8 mouse cellular contexts compared by ENCODE assay signal in the genomic region with DNA sequence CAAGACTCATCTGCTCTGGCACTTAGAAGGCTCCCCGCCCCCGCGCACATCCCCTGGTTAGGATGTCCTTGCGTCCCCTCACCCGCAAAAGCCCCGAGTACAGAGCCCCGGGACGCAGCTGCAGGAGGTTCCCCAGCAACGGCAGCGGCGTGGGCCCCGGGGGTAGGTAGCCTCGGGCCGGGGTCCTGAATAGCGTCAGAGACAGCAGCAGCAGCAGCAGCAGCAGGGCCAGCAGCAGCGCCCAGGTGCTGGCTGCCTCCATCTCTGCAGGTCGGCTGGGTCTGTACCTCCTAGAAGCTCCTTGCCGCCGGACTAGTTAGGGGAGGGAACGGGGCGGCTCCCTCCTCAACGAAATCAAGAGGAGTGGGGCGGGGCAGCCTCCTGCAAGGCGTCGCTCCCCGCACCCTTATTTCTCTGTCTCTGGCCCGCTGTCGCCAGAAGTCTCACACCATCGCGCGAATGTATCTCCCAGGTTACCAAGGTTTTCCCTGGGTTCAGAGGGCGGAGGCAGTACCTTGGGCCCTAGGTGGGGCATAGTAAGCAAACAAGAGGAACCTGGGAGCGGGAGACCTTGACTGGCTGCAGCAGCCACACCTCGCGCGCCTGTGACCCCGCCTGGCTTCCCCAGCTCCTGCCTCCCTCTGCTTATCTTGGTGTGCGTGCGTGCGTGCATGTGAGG. TPM values are rescaled to one million over a fixed set of nuclear protein-coding genes. Genes with fewer than 3 reads are reported as not detected.
DNase-seq lines count a peak whose midpoint lies in the region; ATAC-seq lines count a peak whose summit lies in the region.

A gene (minus strand): TSS at position 673 of the 679 bp plus-strand sequence.

- ATAC-seq in hindbrain, embryonic 15.5 days (ENCODE audit: low FRiP score, low read depth) = peak; percentile 68
- ATAC-seq in midbrain, embryonic 16.5 days = peak; percentile 76

- peak within 1 kb of the TSS; percentile 51 for H3K4me3 ChIP-seq in hindbrain, embryonic 15.5 days
- peak within 1 kb of the TSS; percentile 59 for H3K4me3 ChIP-seq in midbrain, embryonic 16.5 days (ENCODE audit: low read depth, low read length)

- H3K36me3 ChIP-seq in hindbrain, embryonic 15.5 days = no peaks in the 10 kb centered on the region
- H3K36me3 ChIP-seq in midbrain, embryonic 16.5 days (ENCODE audit: control insufficient read depth, insufficient read depth, low read length) = no peaks in the 10 kb centered on the region

- peaks cover 12% of the 10 kb centered on the region for H3K4me1 ChIP-seq in hindbrain, embryonic 15.5 days (replicated peaks)
- H3K4me1 ChIP-seq in midbrain, embryonic 16.5 days (ENCODE audit: control insufficient read depth, insufficient read depth, low read length) = peaks cover 6% of the 10 kb centered on the region

- no peaks in the 10 kb centered on the region for H3K9me3 ChIP-seq in hindbrain, embryonic 15.5 days
- H3K9me3 ChIP-seq in midbrain, embryonic 16.5 days (replicated peaks; ENCODE audit: control insufficient read depth, low read length, poor library complexity, severe bottlenecking) = no peaks in the 10 kb centered on the region

- H3K9ac ChIP-seq in hindbrain, embryonic 15.5 days = peak within 1 kb of the TSS; percentile 59
- peak within 1 kb of the TSS; percentile 78 for H3K9ac ChIP-seq in midbrain, embryonic 16.5 days (ENCODE audit: low read depth, low read length)

- WGBS in hindbrain, embryonic 15.5 days = 1% methylated on average over 40 of the region's 40 CpGs
- 0% methylated on average over 39 of the region's 40 CpGs for WGBS in midbrain, embryonic 16.5 days

- H3K27ac ChIP-seq in hindbrain, embryonic 15.5 days (replicated peaks) = no peak within 1 kb of the TSS
- H3K27ac ChIP-seq in midbrain, embryonic 16.5 days (ENCODE audit: low read length) = no peak within 1 kb of the TSS

- peak; percentile 12 to 17 for DNase-seq in left cerebral cortex, adult 18-20 months (ENCODE audit: low spot score in 2 of 2)
- no peak for DNase-seq in left cerebral cortex, adult 11 months (ENCODE audit: low spot score)
- peak; percentile 34 for DNase-seq in embryo, embryonic 9.5 days (ENCODE audit: extremely low spot score)
- peak; percentile 36 for DNase-seq in liver
- peak; percentile 26 for DNase-seq in thymus, postnatal 0 days (ENCODE audit: low spot score)
- no peak for DNase-seq in layer of hippocampus, postnatal 36 days

- H3K27me3 ChIP-seq in hindbrain, embryonic 15.5 days = 0 out of 2 replicates have a peak, but pooled peaks cover 6% of the 10 kb centered on the region
- H3K27me3 ChIP-seq in midbrain, embryonic 16.5 days (ENCODE audit: control insufficient read depth, insufficient read depth, low read depth, low read length) = peaks cover 5% of the 10 kb centered on the region

- H3K4me2 ChIP-seq in hindbrain, embryonic 15.5 days = peak within 1 kb of the TSS; percentile 92
- H3K4me2 ChIP-seq in midbrain, embryonic 16.5 days (ENCODE audit: low read length) = peak within 1 kb of the TSS; percentile 93

RNA-seq across cellular contexts. Expression of the gene that starts here (rescaled TPM):
- total RNA-seq in left cerebral cortex, adult 18-20 months (2021) = 1 to 10 TPM; 3.8 TPM
- polyA plus RNA-seq in hindbrain, embryonic 15.5 days (2015; fragmentation: Nextera tagmentation; extraction: Ambion mirVana) = 3.2 and 3.3 TPM in 2 replicates
- 2.8 and 3.2 TPM in 2 replicates for polyA plus RNA-seq in midbrain, embryonic 16.5 days (2015; fragmentation: Nextera tagmentation; extraction: Ambion mirVana)
- 0.51 and 0.54 TPM in 2 replicates for polyA plus RNA-seq in thymus, postnatal 0 days (2015; fragmentation: Nextera tagmentation; extraction: Ambion mirVana)
- total RNA-seq in layer of hippocampus, postnatal 36 days (2021) = 1 to 10 TPM; 1.8 to 2.3 TPM

Comparison
In these comparisons a context has a peak if more than half of its experiments do, and no peak if none do; other contexts are left out.
1. DNase-seq: peak in left cerebral cortex, adult 18-20 months (2 of 2), embryo, embryonic 9.5 days (single experiment) and liver (single experiment); none in left cerebral cortex, adult 11 months (single experiment) and layer of hippocampus, postnatal 36 days (0 of 2).
2. Peak in DNase-seq in thymus, postnatal 0 days; RNA of the gene not detected or under 1 TPM.